Mouse (Mus musculus) hindlimb bud, embryonic 11.5 days (tissue): ENCODE results near the gene Ctdnep1.

Experiments used
- DNase-seq: peaks from one replicate; pipeline ENCODE4 v3.0.0-alpha.2; 2012; ENCODE audit warnings: low read depth, low spot score; ENCODE audit errors: extremely low spot score

The Ctdnep1 gene

DNA sequence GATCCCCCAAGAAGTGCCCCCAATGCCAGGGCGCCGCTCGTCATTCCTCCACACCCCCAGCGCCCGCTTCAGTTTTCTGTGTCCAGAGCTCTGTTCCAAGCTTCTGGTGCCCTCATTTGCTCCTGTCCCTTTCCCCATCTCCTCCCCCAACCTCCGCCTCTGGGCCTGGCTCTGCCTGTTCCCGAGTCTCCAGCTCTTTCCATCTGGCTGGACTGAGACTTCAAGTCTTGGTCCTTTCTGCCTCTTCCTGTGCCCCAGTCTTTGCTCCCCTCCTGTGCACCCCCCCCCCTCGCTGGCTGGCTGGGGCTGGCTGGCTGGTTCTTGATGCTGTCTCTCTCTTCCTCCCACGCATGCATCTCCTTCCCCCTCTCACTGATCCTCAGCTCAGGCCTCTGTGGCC, 46.4 kb downstream of the Ctdnep1 start:
- no peak for DNase-seq

- no peak for DNase-seq
These were observed 47.6 kb downstream of the Ctdnep1 start for GRCm38 (mm10) chr11:70028401-70029129.

- peak; percentile 70 for DNase-seq
These were observed 48.3 kb downstream of the Ctdnep1 start for GRCm38 (mm10) chr11:70029130-70029801.

DNA sequence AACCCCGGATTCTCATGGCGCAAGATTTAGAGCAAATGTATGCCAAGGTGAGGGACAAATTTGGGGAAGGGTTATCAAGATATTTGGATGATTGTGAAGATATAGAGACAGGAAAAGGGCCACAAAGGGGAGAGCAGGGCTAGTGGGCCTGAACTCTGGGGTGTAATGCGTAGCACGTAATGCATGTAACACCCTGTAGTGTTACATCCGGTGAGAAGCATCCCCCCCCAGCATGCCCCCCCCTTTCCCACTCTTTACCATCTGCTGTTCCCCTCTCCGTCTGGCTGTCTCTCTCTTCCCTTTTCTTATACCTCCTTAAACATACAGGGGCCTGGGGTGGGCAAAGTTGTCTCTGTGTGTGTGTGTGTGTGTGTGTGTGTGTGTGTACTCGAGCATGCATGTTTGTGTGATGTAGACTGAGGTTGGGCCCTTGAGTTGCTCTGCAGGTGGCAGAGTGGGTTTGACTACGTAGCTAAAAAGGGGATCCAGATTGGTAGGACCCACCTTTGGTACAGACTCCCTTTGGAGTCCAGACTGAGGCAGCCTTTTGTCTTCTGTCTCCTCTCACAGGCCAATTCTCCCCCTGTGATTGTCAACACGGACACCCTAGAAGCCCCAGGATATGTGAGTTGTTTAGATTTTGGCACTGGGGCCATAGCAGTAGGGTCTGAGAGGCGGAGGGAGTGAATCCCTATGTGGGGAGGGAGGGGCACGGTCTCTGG, 49.0 kb downstream of the Ctdnep1 start:
- no peak for DNase-seq

GRCm38 (mm10) chr11:70030651-70031320, 49.8 kb downstream of the Ctdnep1 start:
- DNase-seq, result no peak

DNA sequence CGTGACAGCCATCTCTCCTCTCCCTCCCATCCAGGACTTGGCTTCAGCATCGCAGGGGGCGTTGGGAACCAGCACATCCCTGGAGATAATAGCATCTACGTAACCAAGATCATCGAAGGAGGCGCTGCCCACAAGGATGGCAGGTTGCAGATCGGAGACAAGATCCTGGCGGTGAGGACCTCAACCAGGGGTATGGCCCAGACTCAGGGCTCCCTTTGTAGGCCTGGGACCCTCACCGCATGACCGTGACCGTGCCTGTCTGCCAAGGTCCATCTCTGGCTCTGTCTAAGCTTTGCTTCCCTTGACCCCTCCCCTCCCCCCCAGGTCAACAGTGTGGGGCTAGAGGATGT, 50.3 kb downstream of the Ctdnep1 start:
- no peak for DNase-seq

GRCm38 (mm10) chr11:70038174-70038573, 57.2 kb downstream of the Ctdnep1 start:
- DNase-seq, result no peak

GRCm38 (mm10) chr11:70039631-70040030, 58.7 kb downstream of the Ctdnep1 start:
- no peak for DNase-seq

DNA sequence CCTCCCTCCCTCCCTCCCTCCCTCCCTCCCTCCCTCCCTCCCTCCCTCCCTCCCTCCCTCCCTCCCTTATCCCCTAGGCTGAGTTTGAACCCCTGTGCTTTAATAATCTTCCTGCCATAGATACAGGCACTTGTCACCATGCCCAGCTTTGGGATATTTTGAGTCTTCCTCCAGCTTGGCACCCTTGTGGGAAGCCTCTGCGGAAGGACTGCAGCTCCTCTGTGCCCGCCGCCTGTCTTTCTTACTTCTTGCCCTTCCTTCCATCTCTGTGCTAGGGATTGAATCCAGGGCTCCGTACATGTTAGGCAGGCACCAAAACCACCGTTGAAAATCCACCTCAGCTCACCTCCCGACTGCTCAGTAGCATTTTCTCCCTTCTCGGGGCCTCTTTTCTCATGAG, 59.2 kb downstream of the Ctdnep1 start:
- no peak for DNase-seq
